Mouse (Mus musculus): ENCODE results near the gene Srd5a1.

The Srd5a1 gene

DNA sequence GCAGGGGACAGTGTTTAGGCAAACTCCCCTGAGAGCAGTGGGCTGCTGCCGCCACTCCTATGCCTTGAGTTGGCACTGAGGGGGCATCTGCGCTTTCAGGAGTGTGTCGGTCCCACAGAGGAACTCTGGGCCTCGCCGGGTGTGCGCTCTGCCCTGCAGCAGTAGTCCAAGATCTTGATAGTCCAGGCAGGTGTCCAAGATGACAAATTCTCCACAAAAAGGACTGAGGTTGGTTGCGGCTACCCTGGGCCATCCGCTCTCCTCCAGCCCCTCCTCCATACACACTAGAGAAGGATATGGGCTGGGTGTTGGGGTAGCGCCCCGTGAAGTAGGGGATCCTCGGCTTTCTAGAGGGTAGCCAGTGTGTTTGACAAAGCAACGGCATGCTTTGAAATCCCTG, 67.6 kb downstream of the Srd5a1 start:
- DNase-seq (ENCODE audit: inconsistent age in 2 of 2, low spot score in 1 of 2): no peak

DNA sequence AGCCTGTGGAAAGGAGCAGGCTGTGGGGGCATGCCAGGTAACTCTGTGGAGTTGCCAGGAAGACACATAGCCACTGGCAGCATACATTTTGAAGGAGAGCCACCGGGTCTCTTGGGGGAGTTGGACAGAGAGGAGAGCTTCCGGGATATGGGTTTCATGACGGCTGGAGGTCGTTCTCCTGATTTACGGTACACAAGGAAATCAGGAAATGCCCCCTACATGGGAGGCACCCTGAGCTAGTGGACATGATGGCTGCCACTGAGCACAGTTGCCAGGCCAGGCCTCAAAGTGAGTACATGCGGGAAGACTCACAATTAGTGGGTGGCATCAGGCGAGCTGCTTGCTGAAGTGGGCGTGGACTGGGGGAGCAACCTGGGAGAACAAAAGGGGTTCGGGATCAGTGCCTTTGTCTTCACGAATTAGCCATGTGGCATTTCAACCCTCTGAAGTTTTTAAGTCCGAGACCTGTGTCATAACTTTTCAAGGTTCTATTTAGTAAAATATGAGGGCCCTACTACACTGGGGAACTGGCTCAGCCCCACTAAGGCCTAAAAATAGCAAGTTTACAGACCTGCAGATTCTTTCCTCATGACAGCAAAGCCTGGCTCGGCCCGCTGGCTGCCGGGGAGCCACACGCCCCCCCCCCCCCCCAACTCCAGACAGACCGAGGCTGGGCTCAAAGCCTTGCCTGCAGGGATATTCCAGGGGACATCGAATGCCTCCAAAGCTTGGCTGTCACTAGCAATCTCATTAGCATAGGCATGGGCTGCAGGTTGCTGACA, 68.5 kb downstream of the Srd5a1 start:
- DNase-seq (ENCODE audit: inconsistent age in 2 of 2, low spot score in 1 of 2): peak in 1 of 2 experiments; percentile 59

DNA sequence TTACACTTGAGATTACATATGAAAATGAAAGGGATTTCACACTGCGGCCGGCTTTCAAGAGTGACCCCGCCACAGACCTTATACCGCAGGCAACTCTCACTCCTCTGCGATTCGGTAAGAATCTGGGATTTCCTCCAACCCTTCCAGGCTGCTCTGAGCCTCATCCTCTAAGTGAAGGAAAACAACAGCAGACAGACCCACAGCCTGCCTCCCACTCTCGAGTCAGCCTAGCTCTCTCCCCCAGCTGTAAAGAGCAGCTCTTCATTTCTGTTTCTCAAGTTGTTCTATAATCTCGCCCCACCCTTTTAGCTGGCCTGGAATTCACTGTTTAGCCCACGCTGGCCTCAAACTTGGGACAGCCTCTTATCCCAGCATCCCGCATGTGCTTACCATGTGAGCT, 69.5 kb downstream of the Srd5a1 start:
- DNase-seq (ENCODE audit: inconsistent age in 2 of 2, low spot score in 1 of 2): peak in 1 of 2 experiments; percentile 58

DNA sequence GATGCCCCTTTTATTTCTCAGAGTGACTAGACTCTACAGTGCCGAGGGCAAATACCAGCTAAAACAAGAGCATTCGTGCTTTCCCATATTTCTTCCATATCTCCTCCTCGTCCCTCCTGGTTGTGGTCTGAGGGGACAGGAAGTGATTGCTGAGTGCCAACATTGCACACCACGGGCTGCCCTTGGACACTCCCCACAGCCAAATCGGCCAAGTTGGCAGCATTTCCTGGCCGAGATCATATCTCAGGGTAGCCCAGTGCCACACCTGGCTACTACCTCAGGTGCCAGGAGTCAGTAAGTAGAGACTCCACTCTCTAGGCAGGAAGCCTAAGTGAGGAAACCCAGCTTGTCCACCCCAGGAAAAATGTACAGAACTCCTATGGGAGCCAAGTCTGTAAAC, 70.0 kb downstream of the Srd5a1 start:
- peak in 1 of 2 experiments; percentile 67 for DNase-seq (ENCODE audit: inconsistent age in 2 of 2, low spot score in 1 of 2)

DNA sequence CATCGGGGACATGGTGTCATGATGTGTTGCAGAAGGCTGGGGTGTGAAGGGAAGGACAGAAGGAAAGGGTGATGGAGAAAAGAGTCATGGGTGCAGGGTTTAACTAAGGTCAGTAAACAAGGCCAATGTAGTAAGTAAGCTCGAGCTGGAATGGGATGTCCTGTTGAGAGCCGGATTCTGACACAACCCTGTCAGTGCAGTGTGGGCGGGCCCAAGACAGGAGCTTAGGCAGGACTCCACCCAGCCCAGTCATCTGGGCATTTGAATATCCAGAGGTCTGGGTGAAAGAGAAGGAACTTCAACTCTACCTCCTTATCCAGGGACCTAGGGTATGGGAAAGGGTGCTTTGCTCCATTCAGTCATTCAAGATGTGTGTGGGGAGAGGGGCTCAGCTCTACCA, 72.9 kb downstream of the Srd5a1 start:
- DNase-seq (ENCODE audit: inconsistent age in 2 of 2, low spot score in 1 of 2): peak; percentile 60 to 87

DNA sequence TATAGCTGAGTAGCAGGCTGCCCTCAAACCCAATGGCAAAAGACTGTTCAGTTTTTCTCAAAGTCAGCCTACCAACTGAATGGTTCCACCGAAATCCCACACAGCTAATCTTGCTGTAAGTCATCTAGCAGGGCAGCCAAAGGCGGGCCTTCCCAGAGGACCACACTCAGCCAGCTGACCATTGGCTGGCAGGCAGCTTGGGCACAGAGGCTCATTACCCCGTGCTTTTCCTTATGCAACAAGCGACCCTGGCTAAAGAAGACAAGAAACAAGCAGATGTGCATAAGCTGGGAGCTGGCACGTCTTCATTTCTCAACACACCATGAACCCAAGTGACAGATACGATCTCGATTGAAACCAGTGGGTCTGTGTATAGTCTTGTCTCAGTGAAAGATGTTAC, 73.9 kb downstream of the Srd5a1 start:
- DNase-seq (ENCODE audit: inconsistent age in 2 of 2, low spot score in 1 of 2): peak in 1 of 2 experiments; percentile 67

DNA sequence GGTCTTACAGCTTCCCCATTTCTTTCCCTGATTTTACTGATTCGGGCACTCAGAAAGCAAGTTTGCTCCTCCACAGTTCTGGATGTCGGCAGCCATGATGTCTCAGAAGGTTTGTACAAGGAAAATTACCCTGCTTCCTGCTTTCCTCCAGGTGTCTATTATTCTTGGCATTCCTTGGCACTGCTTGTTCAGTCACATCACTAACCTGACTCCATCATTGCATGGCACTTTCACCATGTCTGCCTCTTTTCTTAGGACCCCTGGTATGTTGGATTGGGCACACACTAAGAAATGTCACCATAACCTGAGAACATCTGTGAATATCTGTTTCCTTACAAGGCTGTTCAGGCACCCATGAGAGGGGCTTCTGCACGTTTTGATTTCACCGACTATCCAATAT, 75.2 kb downstream of the Srd5a1 start:
- DNase-seq (ENCODE audit: inconsistent age in 2 of 2, low spot score in 1 of 2): peak in 1 of 2 experiments; percentile 51

DNA sequence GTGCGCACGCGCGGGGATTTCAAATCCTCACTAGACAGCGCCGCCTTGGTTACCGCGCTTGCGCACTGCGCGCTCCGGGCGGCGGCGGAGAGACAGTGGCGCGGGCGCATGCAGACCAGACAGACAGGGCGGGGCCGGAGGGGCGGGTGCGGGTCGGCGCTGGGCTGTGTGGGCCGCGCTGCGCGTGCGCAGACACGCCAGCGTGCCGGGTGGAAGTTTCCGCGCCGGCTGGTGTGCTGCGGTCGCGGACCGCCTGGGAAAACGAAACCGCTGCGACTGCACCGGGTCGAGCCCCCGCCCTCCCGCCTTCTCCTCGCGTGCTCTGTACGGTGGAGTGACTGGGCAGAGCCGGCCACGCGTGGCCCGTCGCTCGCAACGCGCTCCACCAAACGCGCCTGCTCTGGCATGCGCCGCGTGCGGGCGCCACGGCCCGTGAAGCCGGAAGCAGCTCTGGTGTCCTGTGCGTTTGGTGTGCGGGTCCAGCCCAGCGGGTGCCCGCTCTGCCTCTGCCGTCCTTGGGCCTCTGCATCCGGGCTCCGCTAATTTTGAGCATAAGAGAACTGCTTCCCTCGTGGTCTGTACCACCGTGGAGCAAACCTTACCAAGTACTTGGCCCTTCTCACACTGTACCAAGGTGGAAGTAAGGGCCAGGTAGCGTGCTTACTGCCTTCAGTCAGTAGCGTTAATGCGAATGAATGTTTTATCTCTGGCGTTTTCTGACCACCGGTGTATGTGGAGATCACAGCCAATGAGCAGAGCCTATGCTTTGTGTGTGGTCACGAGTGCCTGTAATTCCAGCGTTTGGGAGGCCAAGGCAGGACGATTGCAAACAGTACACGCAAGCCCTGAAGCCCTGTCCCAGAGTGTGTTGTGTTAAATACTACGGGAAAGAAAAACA, 76.3 kb downstream of the Srd5a1 start:
- DNase-seq (ENCODE audit: inconsistent age in 2 of 2, low spot score in 1 of 2): peak; percentile 99

DNA sequence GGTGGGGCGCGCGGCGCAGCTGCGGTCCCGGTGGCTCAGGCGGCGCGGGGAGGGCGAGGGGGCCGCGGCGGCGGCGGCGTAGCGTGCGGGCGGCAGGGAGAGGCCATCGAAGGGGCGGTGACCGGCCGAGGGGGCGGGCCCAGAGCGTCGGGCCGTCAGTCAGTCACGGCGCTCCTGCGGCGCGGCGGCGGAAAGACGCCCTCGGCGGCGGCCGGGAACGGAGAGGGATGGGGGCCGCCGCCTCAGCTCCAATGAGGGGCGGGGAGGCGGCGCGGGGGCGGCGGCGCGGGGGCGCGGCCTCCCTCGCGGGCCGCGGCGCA, 76.9 kb downstream of the Srd5a1 start, which contains the start of gene Tent4a:
Gene Tent4a (minus strand): TSS at position 284 of the 320 bp plus-strand sequence.
- no peak for DNase-seq (ENCODE audit: inconsistent age in 2 of 2, low spot score in 1 of 2)

DNA sequence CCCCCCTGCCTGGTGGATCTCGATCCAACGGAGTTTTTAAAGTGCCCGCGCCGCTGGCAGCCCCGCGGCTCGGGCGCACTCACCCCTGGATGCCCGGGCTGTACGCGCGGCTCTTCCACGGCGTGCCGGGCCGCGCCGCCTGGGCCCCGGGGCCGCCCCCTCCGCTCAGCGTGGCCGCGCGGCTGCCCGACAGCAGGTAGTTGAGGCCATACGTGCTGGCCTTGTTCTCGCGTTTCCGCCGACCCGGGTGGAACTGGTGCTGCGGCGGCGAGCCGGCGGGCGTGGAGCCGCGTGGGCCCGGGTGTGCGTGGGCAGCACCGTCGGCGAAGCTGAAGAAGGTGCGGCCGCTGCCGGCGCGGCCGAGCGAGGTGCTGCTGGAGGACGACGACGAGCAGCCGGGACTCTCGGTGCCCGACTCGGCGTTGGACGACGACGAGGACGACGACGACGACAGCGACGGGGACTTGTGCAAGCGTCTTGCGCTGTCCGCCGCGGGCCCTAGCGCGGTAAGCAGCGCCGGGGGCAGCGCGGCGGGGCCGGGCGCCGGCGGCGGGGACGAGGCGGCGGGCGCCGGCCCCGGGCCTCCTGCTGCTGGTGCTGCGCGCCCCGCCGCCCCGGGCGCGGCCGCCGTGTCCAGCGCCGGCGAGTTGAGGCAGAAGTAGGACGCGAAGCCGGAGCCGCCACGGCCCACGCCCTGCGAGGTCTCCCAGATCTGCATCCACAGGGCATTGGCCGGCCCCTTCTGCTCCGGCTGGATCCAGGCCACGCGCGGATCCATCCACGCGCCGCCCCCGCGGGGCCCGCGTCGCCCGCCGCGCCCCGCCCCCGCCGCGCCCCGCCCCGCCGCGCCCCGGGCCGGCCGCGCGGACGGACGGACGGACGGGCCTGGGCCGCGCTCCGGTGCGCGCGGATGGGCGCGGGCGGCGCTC, 77.6 kb downstream of the Srd5a1 start, which contains the start of gene Nsun2:
Gene Nsun2 (plus strand): TSS at position 342 of the 929 bp plus-strand sequence.
- peak in 1 of 2 experiments; percentile 75 for DNase-seq (ENCODE audit: inconsistent age in 2 of 2, low spot score in 1 of 2)

DNA sequence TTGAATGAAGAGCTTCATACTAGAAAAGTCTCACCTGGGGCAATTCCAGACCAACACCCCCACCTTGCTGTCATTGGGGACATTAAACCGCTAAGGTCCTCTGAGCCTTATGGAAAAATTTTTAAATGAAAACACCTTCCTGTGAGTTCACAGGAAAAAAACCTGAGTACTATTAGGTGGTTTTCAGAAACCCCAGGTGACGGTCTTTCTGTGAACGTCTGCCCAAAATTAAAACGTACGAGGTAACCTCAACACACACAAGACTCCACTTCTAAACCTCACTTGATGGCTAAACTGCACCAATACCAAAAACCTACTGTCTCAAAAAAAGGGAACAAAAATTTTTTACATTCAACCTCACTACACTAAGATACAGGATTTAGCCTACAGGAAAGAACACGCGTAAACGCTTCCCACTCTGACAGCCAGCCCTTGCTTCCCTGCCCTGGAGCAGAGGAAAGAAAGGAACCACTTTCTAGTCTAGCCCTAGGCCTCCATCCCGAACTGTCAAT, 78.3 kb downstream of the Srd5a1 start:
- no peak for DNase-seq (ENCODE audit: inconsistent age in 2 of 2, low spot score in 1 of 2)

DNA sequence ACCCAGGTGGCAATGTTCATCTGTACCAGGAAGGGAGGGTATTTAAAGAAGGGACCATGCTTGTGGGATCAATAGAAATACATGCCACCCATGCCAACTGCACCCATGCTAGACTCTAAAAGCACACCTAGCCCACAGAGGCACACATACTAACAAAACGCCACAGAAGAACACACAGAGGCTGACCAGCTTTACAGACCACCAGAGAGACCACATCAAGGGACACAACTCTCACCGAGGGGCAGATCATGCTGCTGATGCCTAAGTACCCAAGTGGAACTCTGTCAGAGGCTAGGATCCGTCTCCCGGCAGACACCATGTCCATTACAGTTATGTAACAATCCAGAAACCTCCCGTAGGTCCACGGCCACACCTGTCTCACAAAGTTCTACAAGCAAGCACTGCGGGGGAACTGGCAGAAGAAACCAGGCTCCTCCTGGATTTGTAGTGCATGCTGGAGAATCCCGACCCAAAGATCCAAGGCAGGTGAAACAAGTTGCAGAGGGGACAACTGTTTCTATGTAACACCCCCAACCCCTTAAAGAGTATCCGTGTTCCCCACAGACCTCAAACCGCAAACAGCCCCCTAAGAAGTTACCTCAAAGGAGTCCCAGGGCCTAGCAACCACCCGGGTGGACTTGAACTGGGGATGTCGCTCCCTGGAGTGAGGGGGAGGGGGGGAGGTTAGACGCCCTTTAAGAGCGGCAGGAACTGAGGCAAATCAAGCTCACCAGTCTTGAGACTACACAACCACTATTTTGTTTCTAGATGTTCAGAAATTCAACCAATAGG, 78.9 kb downstream of the Srd5a1 start:
- peak in 1 of 2 experiments; percentile 62 for DNase-seq (ENCODE audit: inconsistent age in 2 of 2, low spot score in 1 of 2)

DNA sequence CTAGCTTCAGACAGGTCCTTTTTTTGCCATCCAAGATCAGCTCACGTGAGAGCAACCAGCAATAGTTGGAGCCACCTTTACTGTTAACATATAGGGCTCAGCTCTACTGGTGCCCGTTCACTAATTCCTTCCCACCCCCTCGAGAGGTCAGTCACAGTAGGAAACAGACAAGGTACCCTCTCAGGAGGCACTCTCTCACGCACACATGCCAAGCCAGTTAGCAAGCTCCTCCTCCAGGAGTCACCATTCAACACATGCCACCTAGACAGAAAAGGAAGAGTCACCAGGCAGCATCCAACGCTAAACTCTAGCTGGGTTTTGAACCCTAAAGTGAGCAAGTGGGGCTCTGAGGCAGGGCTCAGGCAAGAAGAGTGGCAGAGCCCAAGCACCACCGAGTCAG, 79.8 kb downstream of the Srd5a1 start:
- DNase-seq (ENCODE audit: inconsistent age in 2 of 2, low spot score in 1 of 2): peak in 1 of 2 experiments; percentile 53

DNA sequence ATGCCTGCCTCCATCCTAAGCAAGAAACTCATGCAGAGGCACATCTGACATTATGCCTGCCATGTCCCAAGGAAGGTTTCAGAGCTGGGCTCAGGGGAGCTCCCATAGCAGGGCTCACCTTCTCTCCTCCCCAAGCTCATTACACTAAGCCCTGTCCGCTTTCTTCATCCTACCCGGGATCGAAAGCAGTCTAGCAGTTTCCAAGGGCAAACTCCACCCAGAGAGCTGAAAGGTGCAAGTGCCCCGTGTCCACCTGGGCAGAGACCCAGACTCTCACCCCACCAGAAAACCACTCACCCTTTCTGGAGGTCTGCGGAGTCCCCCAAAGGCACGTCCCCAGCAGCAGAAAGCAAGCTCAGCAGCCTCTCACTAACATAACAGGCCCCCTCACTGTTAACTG, 80.3 kb downstream of the Srd5a1 start:
- DNase-seq (ENCODE audit: inconsistent age in 2 of 2, low spot score in 1 of 2): peak in 1 of 2 experiments; percentile 42

DNA sequence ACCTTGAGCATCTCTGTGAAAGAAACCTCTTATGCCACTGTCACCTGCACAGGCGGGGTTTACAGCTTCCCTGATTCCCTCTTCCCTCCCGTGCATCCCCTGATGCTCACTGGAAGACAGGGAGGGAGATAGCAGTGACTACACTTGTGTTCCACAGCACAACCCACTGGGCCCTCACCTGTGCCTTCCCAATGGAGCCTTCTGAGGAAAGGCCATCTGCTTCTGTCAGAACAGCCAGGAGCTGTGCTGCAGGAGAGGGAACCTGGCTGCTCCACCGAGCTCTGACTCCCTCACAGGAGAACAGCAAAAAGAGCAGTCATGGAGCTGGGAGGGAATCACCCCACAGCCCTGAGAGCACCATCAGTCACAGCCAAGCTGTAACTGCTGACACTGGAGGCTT, 81.1 kb downstream of the Srd5a1 start:
- peak in 1 of 2 experiments; percentile 32 for DNase-seq (ENCODE audit: inconsistent age in 2 of 2, low spot score in 1 of 2)

DNA sequence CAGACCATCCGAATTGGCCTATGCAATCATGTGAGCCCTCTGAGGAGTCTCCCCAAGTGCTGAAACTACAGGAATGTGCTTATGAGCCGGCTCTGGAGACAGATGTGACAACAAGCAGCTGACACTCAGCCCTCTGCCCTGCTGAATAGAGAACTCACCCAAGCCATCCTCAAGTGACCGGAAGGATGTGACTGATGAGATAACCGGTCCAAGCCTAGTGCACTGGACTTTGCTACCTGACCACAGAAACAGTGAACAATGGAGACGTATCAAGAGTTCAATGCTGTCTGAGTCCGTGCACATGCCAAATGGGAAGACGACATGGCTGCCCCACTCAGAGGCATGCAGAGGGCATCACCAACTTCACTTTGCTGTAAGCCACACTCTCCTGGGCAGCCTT, 82.7 kb downstream of the Srd5a1 start:
- DNase-seq (ENCODE audit: inconsistent age in 2 of 2, low spot score in 1 of 2): peak in 1 of 2 experiments; percentile 22

DNA sequence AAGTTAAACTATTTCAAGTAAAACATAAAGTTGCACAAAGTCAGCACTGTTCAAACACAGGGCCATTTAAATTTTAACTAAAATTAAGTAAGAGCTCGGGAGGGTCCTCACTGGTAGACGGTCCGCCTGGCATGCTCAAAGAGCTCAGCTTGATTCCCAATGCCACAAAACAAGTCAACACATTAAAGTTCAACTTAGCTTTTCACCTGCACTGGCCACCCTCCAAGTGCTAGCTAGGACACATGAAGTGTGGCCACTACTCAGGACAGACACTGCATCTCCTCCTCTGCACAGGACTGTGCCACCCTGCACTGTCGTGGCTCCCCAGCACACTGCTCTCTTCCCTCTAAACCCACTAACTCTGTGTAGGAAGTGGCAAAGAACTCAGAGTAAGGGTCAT, 85.4 kb downstream of the Srd5a1 start:
- no peak for DNase-seq (ENCODE audit: inconsistent age in 2 of 2, low spot score in 1 of 2)

DNA sequence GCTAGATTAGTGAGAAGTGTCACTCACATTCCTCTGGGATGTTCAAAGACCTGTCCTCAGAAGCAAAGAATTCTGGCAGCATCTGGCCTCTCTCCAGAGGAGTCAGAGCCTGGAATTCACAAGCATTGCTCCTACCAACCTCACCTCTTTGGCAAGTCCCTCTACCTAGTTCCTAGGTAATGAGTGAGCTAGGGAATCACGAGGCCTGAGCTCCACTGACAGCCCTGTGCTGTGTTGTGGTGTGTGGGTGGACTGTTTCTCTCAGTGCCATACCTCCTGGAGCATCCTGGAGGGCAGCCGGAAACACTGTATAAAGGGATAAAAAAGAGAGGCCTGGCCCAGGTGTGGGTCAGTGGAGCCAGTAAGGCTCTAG, 87.1 kb downstream of the Srd5a1 start:
- DNase-seq (ENCODE audit: inconsistent age in 2 of 2, low spot score in 1 of 2): peak in 1 of 2 experiments; percentile 39
